Mouse (Mus musculus) spleen, postnatal 4 days (tissue): ENCODE measurements around the gene Shisa2.

ENCODE experiments used
- DNase-seq, 2 experiments: peaks; one replicate each; pipeline ENCODE4 v3.0.0; 2022; ENCODE audit warnings: low spot score in 2 of 2

Gene Shisa2

DNA sequence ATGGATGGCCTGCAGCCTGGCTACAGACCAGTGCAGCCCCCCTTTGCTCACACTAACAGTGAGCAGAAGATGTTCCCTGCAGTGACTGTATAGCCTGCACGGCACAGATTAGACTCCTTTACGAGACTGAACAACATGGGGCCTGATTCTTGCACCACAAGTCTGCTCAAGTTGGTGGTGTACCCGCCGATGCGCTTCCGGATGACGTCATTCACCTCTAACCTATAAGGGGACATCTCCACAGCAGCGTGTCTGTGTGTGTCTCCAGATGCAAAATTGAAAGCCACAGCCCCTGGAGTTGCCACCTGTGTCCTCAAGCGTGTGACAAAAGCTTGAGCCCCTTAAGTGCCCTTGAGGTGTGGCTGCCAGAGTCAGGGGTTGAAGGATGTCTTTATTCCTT is 5.0 kb downstream of the Shisa2 start:
- DNase-seq = no peak

DNA sequence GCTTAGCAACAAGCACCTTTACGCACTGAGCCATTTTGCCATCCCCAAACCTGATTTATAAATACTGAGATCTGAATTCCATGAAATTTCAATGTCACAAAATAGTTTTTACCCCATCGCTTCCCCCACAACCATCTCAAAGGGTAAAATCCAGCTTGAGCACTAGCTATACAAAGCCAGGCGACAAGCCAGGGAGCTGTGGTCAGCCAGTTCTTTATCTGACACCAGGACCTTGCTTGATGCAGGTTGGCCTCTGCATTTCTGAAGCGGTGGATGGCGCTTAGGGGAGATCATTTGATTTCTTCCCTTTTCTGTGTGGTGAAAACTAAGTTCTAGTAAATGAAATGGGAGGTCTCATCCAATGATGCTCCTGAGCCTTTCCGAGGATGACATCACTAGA is 7.0 kb downstream of the Shisa2 start:
- no peak for DNase-seq

DNA sequence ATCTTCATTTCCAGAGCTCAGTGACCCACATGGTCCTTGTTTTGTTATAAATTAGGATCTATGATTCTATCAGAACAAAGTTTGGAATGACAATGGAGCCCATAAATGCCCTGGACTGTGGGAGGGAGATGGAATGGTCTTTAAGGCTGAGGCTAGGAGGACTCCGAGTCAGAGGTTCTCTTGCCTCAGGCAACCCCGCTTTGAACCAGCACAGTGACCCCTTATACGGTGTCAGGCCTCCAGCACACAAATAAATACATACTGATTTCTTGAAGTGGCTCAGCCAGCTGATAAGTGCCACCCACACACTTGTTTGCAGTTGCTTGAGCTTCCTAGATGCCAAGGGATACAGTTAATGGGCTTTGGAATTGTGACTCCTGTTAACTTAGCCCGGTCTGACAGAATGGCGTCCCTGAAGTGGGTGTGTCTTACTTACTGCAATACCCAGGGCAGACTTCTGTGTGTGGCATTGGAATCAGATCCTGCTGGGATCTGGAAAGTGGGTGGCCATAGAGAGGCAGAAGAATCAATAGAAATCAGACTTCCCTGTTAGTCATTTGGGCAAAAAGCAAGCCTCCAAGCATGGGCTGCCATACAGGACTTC is 8.3 kb downstream of the Shisa2 start:
- no peak for DNase-seq

DNA sequence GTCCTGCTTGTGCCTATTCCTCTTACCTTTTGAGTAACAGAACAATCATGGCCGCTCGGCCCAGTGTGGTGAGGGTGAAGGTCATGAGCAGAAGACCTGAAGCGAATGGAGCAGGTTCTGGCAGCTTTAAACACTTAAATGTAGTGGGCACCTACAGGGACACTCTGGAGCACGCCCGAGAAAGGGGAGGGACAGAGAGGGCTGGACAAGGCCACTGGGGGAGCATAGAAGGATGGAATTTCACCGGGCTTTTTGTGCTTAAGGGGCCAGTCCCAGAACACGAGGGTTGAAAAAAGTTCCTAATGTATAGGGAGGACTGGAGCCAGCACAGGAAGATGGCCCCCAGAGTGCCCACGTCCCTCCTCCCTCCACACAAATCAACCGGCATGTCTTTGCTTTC is 8.9 kb downstream of the Shisa2 start:
- DNase-seq = no peak

DNA sequence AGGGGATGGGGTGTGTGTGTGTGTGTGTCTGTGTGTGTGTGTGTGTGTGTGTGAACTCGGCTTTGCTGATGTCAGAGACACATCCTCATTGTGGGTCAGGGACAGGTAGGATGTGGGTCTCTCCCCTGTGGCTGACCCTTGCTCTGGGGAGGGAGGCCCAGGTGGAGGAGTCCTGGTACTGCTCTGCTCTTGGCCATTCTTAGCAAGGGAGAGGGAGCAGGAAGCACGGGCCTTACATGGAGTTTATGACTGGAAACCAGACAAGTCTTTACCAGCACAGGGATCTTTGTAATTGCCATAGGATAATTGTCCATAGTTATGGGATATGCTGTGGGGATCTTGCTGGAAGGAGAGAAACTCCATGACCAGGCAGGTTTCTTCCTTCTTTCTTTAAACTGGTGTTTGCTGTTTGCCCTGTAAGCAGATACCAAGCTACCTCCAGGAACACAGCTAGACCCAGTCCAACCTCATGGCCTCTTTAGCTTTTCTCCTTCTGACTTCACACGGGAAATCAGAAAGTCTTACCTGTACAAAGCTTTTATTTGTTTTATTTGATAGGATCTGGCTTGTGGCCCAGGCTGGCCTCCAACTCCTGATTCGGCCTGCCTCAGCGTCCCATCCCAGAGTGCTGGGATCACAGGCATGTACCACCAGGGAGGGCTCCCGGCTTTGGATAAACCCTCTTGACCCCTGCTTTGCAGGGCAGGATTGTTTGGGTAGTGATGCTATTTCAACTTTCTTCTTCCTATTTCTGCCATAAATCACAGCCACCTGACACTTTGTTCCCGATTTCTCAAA is 14.0 kb downstream of the Shisa2 start:
- DNase-seq = no peak

DNA sequence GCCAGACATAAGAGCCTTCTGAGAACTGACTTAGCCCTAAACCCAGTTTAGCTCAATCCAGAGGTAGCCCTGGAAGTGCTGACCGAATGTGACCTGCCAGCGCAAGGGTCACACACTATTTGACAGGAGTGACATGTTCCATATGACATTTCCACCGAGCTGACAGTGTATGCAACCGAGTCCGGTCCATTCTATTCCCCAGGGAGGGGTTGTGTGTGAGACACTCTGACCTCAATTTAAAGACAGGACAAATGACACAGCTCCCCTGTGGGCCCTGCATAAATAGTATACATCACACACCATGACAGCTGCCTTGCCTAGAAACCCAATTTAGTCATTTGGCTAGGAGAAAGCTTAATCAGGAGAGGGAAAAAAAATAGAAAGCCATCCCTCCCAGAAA is 16.7 kb downstream of the Shisa2 start:
- no peak for DNase-seq

DNA sequence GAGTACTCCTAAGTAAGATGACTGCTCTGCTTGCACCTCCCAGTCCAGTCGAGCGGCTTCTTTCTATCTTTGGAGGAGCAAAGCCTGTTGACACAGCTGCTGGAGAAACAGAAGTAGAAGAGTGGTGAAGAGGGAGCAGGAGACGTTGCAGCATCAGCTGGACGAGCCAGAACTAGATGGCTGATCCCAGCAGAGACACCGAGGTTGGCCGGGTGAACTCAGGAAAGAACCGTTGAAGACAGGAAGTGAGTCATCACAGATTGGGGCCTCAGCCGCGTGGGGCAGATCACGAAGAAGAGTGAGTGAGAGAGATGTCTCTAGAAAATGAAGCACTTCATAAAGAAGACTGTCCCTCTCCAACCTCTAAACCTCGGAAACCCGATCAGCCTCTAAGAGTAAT is 18.5 kb downstream of the Shisa2 start:
- no peak for DNase-seq

DNA sequence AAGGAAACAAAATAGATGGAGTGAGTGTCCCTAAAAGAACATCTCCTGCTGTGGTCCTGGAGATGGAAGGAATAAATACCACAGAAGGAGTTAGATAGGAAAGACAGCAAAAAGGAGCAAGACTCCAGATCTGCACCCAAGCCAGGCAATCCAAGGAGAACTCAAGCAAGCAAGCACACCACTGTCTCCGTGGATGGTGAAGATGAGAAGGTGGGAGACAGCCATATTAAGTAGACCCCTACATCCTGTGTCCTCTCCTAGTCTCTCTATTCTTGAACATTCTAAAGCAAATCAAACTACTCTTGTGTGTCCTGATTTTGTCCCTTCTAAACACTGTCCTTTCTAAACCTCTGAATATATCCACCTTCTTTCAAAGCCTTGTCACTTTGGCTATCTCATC is 19.1 kb downstream of the Shisa2 start:
- no peak for DNase-seq

DNA sequence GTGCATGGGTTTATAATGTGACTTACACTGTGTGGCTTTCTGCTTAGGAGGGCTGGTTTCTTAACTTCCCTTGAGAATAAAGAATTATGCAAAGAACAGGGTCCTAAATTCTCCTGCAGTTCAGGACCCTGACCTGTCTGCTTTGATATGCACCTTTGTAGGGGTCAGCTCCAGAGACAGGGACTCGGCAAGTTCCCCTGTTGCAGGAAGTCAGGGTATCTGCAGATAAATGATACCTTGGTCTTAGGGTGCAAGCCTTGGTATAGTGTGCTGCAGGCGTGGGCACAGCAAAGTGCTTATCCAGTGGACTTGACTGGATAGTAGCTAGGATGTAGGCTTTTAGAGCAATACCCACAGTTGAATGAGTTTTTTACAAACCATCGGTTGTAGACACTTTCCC is 19.8 kb downstream of the Shisa2 start:
- no peak for DNase-seq

DNA sequence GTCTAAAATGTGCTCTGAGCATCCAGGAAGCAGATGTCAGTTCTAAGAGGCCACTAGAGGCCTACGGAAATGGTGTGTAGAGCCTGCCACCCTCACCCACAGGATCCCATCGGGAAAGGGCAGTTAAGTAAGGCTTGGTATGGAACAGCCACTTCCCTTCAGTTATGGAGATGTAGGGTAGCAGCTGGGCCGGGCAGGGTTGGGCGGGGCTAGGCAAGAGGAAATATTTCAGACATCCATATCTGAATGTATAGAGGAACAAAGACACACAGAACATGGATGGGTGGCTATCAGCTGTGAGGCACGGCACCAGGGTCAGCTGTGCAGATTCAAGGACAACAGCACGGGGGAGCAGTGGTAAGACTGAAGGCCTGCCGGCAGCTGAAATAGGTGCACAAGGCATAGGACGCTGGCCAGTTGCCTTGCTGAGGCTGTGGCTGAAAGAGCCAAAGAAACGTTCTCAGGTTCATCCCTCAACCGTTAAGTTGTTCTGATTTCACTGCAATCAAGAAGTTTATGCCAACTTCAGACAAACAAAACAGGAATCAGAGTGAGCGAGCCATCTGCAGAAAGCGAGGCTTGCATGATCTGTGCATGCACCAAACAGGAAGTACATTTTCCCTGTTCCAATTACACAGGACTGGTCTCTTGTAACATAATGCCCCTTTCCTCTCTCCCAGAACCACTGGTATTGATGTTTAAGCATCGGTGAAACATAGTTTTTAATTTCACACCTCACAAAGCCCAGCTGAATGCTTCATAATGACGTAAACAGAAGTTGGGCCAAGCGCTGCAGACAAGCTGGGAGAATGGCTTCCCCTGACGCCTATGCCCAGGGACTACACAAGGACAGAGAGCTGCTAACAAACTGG is 22.0 kb downstream of the Shisa2 start:
- DNase-seq = no peak

DNA sequence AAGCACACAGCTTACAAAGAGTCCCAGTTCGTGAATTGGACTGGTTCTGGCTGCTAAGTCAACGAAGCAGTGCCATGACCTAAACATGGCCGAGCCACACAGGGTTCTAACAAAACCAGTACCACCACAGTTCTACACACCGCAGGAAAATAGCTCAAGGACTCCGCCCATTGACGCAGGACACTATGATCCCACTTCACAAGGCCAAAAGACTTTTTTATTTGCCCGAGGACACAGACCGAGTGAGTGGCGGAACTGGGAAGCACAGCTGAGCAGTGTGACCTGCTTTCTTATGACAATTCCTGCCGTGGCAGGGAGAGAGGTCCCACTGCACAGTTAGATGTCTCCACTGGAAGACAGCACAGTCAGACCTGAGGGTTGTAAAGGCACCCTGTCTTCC is 23.5 kb downstream of the Shisa2 start:
- DNase-seq = no peak

DNA sequence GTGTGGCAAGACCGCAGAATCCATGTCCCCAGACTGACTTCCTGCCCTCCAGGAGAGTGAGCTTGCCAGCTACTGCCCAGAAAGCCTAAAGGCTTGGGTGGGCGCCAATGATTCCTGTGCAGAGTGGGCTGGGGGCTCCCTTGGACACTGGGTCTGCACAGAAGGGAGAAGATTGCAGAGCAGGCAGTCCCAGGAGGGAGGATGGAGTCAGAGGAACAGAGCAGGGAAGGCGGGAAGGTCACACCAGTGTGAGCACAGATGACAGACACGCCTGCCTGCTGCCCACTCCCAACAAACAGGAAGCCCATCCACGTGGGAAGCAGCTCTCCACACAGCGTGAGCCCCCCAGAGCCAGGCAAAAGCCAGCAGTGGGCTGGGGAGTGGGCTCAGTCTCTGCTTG is 24.2 kb downstream of the Shisa2 start:
- no peak for DNase-seq

DNA sequence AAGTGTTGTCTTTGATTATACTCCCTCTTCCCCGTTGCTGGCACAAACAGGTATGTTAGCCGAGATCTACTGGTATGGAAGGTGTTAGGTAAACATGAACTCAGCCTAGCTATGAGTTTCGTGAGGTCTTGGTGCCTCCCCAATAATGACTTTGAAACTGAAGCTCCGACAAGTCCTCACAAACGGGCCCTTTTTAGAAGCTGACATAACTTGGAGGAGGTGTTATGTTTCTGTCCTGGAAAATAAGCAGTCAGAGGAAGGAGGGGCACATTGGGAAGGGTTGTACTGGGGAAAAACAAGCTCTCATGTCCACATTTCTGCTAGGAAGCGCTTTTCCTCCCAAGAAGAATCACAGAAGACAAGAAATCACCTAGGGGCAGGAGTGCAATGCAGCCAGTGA is 31.5 kb downstream of the Shisa2 start:
- no peak for DNase-seq

DNA sequence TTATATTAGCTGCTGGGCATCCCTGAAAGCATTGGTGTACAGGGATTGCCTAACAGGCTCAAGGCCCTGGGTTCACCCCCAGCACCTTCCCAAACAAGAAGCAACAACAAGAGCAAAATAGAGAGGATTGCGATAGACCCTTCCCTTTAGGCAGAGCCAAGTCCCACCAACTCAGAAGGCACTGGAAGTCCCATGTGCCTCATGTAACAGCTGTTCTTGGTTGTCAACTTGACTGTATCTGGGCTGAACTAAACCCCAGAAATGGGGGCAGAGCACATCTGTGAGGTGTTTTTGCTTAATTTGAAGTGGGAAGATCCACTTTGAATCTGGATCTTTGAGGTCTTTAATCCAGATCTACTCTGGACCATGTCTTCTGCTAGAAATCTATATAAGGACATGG is 32.0 kb downstream of the Shisa2 start:
- DNase-seq = no peak

DNA sequence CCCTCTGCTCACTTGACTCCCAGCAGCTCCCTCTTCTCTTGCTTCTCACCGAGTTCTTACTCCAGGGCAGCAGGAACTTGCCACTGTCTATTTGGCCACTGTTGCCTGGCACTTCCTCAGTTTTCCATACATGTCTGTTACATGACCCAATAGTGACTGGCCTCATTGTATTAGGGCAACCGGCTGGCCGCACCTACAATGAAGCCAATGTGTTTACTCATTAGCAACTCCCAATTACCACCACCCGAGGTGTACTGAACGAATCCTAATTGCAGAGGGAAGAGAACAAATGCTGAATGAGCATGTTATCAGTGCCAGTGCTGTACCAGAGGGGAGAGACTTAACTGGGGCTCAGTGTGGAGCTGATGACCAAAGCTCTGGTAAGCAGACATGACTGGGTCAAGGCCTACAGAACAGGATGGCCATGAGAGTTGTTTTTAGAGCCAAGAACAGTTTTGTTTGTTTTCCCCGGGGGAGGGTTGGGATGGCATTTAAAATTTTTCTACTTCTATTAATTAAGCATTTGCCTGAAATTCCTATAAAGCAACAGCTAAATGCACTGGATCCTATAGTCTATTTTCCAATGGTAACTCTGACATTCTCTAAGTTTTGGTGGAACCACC is 47.9 kb downstream of the Shisa2 start:
- DNase-seq = no peak

DNA sequence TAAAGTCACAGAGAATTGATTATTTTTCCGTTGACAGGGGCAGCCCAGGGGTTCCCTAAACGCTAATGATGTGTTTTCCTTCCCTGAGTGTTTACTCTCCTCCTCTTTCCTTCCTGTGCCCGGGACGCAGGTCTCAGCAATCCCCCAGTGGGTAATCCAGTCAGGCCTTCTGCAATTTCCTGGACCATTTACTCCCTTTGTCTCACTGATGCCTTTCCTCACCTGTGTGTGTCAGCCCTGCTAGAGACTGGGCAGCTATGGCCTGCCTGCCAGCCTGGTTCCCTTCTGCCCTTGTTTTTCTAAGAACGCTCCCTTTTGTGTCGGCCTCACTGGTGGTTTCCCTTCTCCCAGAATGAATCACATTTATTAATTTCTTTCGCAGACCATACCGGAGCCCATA is 49.4 kb downstream of the Shisa2 start:
- no peak for DNase-seq

DNA sequence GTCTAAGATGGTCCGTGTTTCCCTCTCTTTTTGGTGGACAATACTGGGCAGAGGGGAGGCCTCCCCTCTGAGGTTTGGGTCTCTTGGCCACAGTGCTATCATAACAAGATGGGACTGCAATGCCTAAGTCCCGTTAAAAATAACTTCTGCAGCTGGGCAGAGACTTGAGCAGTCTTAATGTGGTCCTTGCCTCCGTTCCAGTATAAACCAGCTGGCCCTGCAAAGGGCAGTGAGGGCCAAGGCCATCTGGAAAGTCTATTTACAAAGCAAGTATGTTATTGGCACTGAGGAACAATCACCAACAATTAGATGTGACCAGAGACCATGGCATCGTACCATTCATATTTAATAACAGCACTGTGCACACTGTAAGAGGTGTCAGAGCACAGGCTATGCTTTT is 50.2 kb downstream of the Shisa2 start:
- DNase-seq = no peak

DNA sequence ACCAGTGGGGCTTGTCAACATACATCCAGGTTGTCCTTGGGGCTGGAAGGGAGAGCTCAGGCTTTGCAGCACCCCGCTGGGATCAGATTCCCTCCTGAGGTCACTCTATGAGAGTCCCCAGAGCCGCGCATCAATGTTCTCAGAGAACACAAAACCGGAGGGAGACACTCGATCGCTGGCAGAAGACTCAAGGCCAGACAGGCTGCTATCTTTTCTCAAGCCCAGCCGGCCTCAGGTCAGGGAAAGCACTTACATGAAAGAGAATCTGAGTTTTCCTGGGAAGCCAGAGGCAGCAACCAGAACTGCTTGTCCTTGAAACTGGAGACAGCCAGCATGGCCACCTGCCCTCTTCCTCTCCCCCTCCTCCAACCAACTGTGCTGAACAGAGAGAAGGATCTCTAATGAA is 52.5 kb downstream of the Shisa2 start:
- DNase-seq = no peak
